Mouse (Mus musculus) brain, embryonic 14.5 days (tissue): ENCODE results near the gene Dnajc16. TPM values are rescaled to one million over a fixed set of nuclear protein-coding genes. Genes with fewer than 3 reads are reported as not detected.

ENCODE experiments used
- DNase-seq: peaks from one replicate; pipeline ENCODE4 v3.0.0-alpha.2; 2011; ENCODE audit warnings: low read depth
- CTCF ChIP-seq: fragments of 200-500 bp; IDR thresholded peaks from 2 replicates; pipeline ENCODE4 v1.5.1; 2012; ENCODE audit warnings: inconsistent platforms, mild to moderate bottlenecking, moderate library complexity, borderline replicate concordance; ENCODE audit not compliant: insufficient read depth, insufficient read length; ENCODE audit errors: extremely low read depth
- POLR2A ChIP-seq: fragments of 200-500 bp; IDR thresholded peaks from 2 replicates; pipeline ENCODE4 v1.6.1; 2012; ENCODE audit warnings: mild to moderate bottlenecking, inconsistent platforms, borderline replicate concordance; ENCODE audit not compliant: poor library complexity, insufficient read depth, insufficient read length, severe bottlenecking; ENCODE audit errors: extremely low read depth
- polyA plus RNA-seq: library from polyadenylated mRNA; depleted of rRNA; stranded (reverse); fragments of >200 nt; gene quantifications from 2 replicates; pipeline ENCODE4 v1.2.3, GENCODE M21; 2012; rRNA removed

Dnajc16 gene
- polyA plus RNA-seq, 1 experiment = 19.9 TPM

DNA sequence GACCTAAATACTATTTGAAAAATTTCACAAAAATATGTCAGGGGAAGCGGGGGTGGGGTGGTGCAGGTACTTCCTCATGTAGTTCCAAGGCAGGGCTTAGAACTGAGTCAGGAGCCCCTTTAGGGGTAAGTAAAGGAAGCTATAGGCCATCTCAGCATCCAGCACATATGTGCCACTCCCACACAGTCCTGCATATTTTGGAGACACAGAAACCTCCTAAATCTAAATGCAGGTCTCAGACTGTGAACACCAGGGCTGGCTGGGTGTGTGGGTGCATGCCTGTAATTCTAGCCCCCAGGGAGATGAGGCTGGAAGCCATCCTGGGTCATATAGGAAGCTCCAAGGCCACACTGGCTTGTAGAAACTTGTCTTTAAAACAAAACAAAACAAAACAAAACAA is 79.5 kb downstream of the Dnajc16 start:
- no peak for TF ChIP-seq POLR2A
- TF ChIP-seq CTCF = no peak
- no peak for DNase-seq

Other genes with a start within 250 kb of the Dnajc16 start
- 34.7 and 50.7 TPM in 2 replicates for gene Fblim1, start 184.8 kb downstream of the Dnajc16 start, polyA plus RNA-seq
- gene Tmem82, start 172.3 kb downstream of the Dnajc16 start, polyA plus RNA-seq = 0.14 and 0.44 TPM in 2 replicates
- gene Slc25a34, start 167.1 kb downstream of the Dnajc16 start, polyA plus RNA-seq = 0.40 and 0.42 TPM in 2 replicates
- 55.0 and 56.0 TPM in 2 replicates for gene Plekhm2, start 126.0 kb downstream of the Dnajc16 start, polyA plus RNA-seq
- 6.7 and 7.2 TPM in 2 replicates for gene Rsc1a1, start 105.3 kb downstream of the Dnajc16 start, polyA plus RNA-seq
- 14.2 and 19.5 TPM in 2 replicates for gene Ddi2, start 67.5 kb downstream of the Dnajc16 start, polyA plus RNA-seq
- gene Agmat, start 44.3 kb downstream of the Dnajc16 start, polyA plus RNA-seq = 0.05 TPM in 2 replicates
- 27.8 and 29.2 TPM in 2 replicates for gene Casp9, start 2.7 kb upstream of the Dnajc16 start, polyA plus RNA-seq
- 0.19 and 0.21 TPM in 2 replicates for gene Cela2a, start 35.2 kb upstream of the Dnajc16 start, polyA plus RNA-seq
- not detected in 2 replicates for gene Ctrc, start 55.4 kb upstream of the Dnajc16 start, polyA plus RNA-seq
- 72.6 and 78.7 TPM in 2 replicates for gene Efhd2, start 84.0 kb upstream of the Dnajc16 start, polyA plus RNA-seq
- gene Fhad1, start 224.2 kb upstream of the Dnajc16 start, polyA plus RNA-seq = 1.3 and 3.1 TPM in 2 replicates